28 mouse cellular contexts compared by ENCODE assay signal in the genomic region with DNA sequence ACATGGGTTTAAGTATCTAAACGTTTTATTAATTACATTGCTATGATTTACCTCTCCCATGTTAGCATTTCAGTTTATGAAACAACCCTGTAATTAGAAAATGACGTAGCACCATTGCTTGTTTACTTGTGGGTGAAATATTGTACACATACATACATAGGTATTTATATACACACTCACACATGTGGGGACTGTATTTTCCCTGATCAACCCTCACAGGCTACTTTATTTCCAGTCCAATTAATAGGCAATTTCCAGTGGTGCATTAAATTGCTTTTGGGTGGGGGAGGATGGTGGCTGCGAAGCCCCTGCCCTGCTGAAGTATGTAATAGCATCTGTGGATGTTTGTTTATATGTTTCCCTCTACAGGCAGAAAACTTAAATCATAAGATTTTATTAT.
DNase-seq lines count a peak whose midpoint lies in the region; ATAC-seq lines count a peak whose summit lies in the region.
"Had no signal": no experiment of that assay in that cellular context is flagged by ENCODE, and none has a peak within 500 bp of the region (broad histone marks: within the 10 kb centered on the region; RNA-seq: fewer than 3 reads in every experiment).

No protein-coding gene starts in this region.

- H3K4me3 ChIP-seq in hindbrain, embryonic 14.5 days (replicated peaks; ENCODE audit: low read length): no peak overlapping the region
- H3K4me3 ChIP-seq in hindbrain, embryonic 13.5 days: no peak overlapping the region
- H3K4me3 ChIP-seq in neural tube, embryonic 15.5 days (replicated peaks): no peak overlapping the region
- no peak overlapping the region for H3K4me3 ChIP-seq in forebrain, embryonic 10.5 days
- H3K4me3 ChIP-seq: embryonic facial prominence, embryonic 13.5 days; embryonic facial prominence, embryonic 15.5 days; erythroblast, embryonic 14.5 days; forebrain, embryonic 13.5 days; forebrain, embryonic 15.5 days had no signal

- no peaks in the 10 kb centered on the region for H3K36me3 ChIP-seq in hindbrain, embryonic 14.5 days (replicated peaks; ENCODE audit: control insufficient read depth, insufficient read depth)
- H3K36me3 ChIP-seq in hindbrain, embryonic 13.5 days: no peaks in the 10 kb centered on the region
- no peaks in the 10 kb centered on the region for H3K36me3 ChIP-seq in neural tube, embryonic 15.5 days
- H3K36me3 ChIP-seq in forebrain, embryonic 10.5 days (replicated peaks): no peaks in the 10 kb centered on the region
- H3K36me3 ChIP-seq: embryonic facial prominence, embryonic 13.5 days; embryonic facial prominence, embryonic 15.5 days; forebrain, embryonic 15.5 days; G1E had no signal

- peak; percentile 8; the same call in 1 of the 2 replicates for ATAC-seq in hindbrain, embryonic 14.5 days (ENCODE audit: low FRiP score)
- ATAC-seq in hindbrain, embryonic 13.5 days (ENCODE audit: low FRiP score): no peak
- ATAC-seq in neural tube, embryonic 15.5 days (ENCODE audit: low FRiP score): peak; percentile 31; the same call in 1 of the 2 replicates
- ATAC-seq: activated CD4-positive, CD25-positive, alpha-beta regulatory T cell, adult 4 months; CD4-positive, CD25-positive, alpha-beta regulatory T cell, adult 4 months; forebrain, embryonic 13.5 days; forebrain, embryonic 15.5 days; forebrain, postnatal 0 days; Patski had no signal

- 59% methylated on average over 3 of the region's 3 CpGs for WGBS in hindbrain, embryonic 14.5 days
- 58% methylated on average over 3 of the region's 3 CpGs for WGBS in hindbrain, embryonic 13.5 days
- WGBS in neural tube, embryonic 15.5 days: 38% methylated on average over 3 of the region's 3 CpGs
- 85% methylated on average over 3 of the region's 3 CpGs for WGBS in forebrain, embryonic 10.5 days

- H3K9me3 ChIP-seq in hindbrain, embryonic 14.5 days (ENCODE audit: control insufficient read depth, low read length): no peaks in the 10 kb centered on the region
- no peaks in the 10 kb centered on the region for H3K9me3 ChIP-seq in hindbrain, embryonic 13.5 days
- H3K9me3 ChIP-seq in neural tube, embryonic 15.5 days (replicated peaks): no peaks in the 10 kb centered on the region
- no peaks in the 10 kb centered on the region for H3K9me3 ChIP-seq in forebrain, embryonic 10.5 days
- H3K9me3 ChIP-seq: embryonic facial prominence, embryonic 13.5 days; embryonic facial prominence, embryonic 15.5 days; forebrain, embryonic 13.5 days; forebrain, embryonic 15.5 days; G1E had no signal

- no peaks in the 10 kb centered on the region for H3K27me3 ChIP-seq in hindbrain, embryonic 14.5 days (ENCODE audit: control insufficient read depth, insufficient read depth, low read length)
- no peaks in the 10 kb centered on the region for H3K27me3 ChIP-seq in hindbrain, embryonic 13.5 days
- H3K27me3 ChIP-seq in neural tube, embryonic 15.5 days (replicated peaks): no peaks in the 10 kb centered on the region
- H3K27me3 ChIP-seq in forebrain, embryonic 10.5 days (ENCODE audit: poor library complexity, severe bottlenecking): no peaks in the 10 kb centered on the region
- H3K27me3 ChIP-seq: CH12.LX; embryonic facial prominence, embryonic 13.5 days; embryonic facial prominence, embryonic 15.5 days; forebrain, embryonic 13.5 days; forebrain, embryonic 15.5 days had no signal

- H3K27ac ChIP-seq in hindbrain, embryonic 14.5 days: no peak overlapping the region
- no peak overlapping the region for H3K27ac ChIP-seq in hindbrain, embryonic 13.5 days
- no peak overlapping the region for H3K27ac ChIP-seq in neural tube, embryonic 15.5 days (replicated peaks)
- H3K27ac ChIP-seq in forebrain, embryonic 10.5 days: no peak overlapping the region
- H3K27ac ChIP-seq: embryonic facial prominence, embryonic 13.5 days; embryonic facial prominence, embryonic 15.5 days; forebrain, embryonic 13.5 days; forebrain, embryonic 15.5 days had no signal

- DNase-seq in hindbrain, embryonic 14.5 days (ENCODE audit: low spot score): no peak
- DNase-seq in retina, postnatal 1 day: peak; percentile 5
- DNase-seq in retina, embryonic 14.5 days (ENCODE audit: low spot score): no peak
- DNase-seq in forebrain, embryonic 10.5 days (ENCODE audit: extremely low spot score, low spot score): no peak
- DNase-seq: adrenal gland, adult 8-10 months; adrenal gland, postnatal 14 days; adrenal gland, postnatal 36 days; B cell, adult 2 months; cerebellum, adult 11 months; cerebellum, adult 18-20 months; cerebellum, adult 8-10 months; cerebellum, adult 9-11 months; cerebellum, postnatal 14 days; cerebellum, postnatal 36 days; embryo, embryonic 11 days; forebrain, postnatal 0 days had no signal

- no peak overlapping the region for H3K4me2 ChIP-seq in hindbrain, embryonic 14.5 days (replicated peaks)
- no peak overlapping the region for H3K4me2 ChIP-seq in hindbrain, embryonic 13.5 days
- no peak overlapping the region for H3K4me2 ChIP-seq in neural tube, embryonic 15.5 days
- H3K4me2 ChIP-seq: embryonic facial prominence, embryonic 13.5 days; embryonic facial prominence, embryonic 15.5 days; forebrain, embryonic 13.5 days; forebrain, embryonic 15.5 days had no signal

- no peaks in the 10 kb centered on the region for H3K4me1 ChIP-seq in hindbrain, embryonic 14.5 days (replicated peaks; ENCODE audit: control insufficient read depth, insufficient read depth, low read length)
- H3K4me1 ChIP-seq in hindbrain, embryonic 13.5 days (replicated peaks): no peaks in the 10 kb centered on the region
- H3K4me1 ChIP-seq in neural tube, embryonic 15.5 days: peaks cover 6% of the 10 kb centered on the region; the same call in 1 of the 2 replicates
- H3K4me1 ChIP-seq in forebrain, embryonic 10.5 days: no peaks in the 10 kb centered on the region
- H3K4me1 ChIP-seq: embryonic facial prominence, embryonic 15.5 days; forebrain, embryonic 13.5 days; forebrain, embryonic 15.5 days had no signal

- H3K9ac ChIP-seq in hindbrain, embryonic 14.5 days: no peak overlapping the region
- H3K9ac ChIP-seq in hindbrain, embryonic 13.5 days: no peak overlapping the region
- no peak overlapping the region for H3K9ac ChIP-seq in neural tube, embryonic 15.5 days (replicated peaks)
- H3K9ac ChIP-seq: embryonic facial prominence, embryonic 13.5 days; embryonic facial prominence, embryonic 15.5 days; forebrain, embryonic 13.5 days; forebrain, embryonic 15.5 days; forebrain, postnatal 0 days had no signal
